Mouse (Mus musculus) MEL (cell line): ENCODE results near the gene Azgp1. TPM values are rescaled to one million over a fixed set of nuclear protein-coding genes. Genes with fewer than 3 reads are reported as not detected.

Experiments
- DNase-seq: peaks from one replicate; pipeline ENCODE4 v3.0.0; 2011; ENCODE audit warnings: low read depth, low spot score
- H3K27ac ChIP-seq: 2 replicates; pipeline ENCODE4 v1.5.1; 2012; ENCODE audit warnings: low read depth, mild to moderate bottlenecking, control low read depth, low read length, moderate library complexity; ENCODE audit not compliant: control insufficient read depth
- H3K27me3 ChIP-seq, 2 experiments: fragments of 150-350 bp in 1 of 2; sonication (generic) in 1 of 2; 2 replicates each; pipeline ENCODE4 v1.6.1; 2012; ENCODE audit warnings: low read length in 2 of 2, mild to moderate bottlenecking in 2 of 2, improper control_type of control experiment in 1 of 2, moderate library complexity in 1 of 2; ENCODE audit not compliant: insufficient read depth in 2 of 2, control insufficient read depth in 1 of 2
- H3K36me3 ChIP-seq, 2 experiments: 2 replicates each; pipeline ENCODE4 v1.6.1; 2012 to 2014; ENCODE audit warnings: low read length in 2 of 2, improper control_type of control experiment in 1 of 2, inconsistent platforms in 1 of 2, mild to moderate bottlenecking in 1 of 2; ENCODE audit not compliant: insufficient read depth in 2 of 2, control insufficient read depth in 1 of 2
- H3K4me1 ChIP-seq, 2 experiments: fragments of 150-350 bp in 1 of 2; sonication (generic) in 1 of 2; 2 replicates each; pipeline ENCODE4 v1.6.1; 2012; ENCODE audit warnings: low read length in 2 of 2, improper control_type of control experiment in 1 of 2, mild to moderate bottlenecking in 1 of 2; ENCODE audit not compliant: insufficient read depth in 2 of 2, control insufficient read depth in 1 of 2
- H3K4me3 ChIP-seq, 2 experiments: fragments of 150-350 bp in 1 of 2; sonication (generic) in 1 of 2; 2 replicates each; pipeline ENCODE4 v1.5.1; 2012; ENCODE audit warnings: low read depth in 2 of 2, low read length in 2 of 2, mild to moderate bottlenecking in 2 of 2, moderate library complexity in 2 of 2, control low read depth in 1 of 2, improper control_type of control experiment in 1 of 2; ENCODE audit not compliant: control insufficient read depth in 1 of 2, insufficient read depth in 1 of 2
- H3K79me2 ChIP-seq: 2 replicates; pipeline ENCODE4 v1.6.1; 2012; ENCODE audit warnings: mild to moderate bottlenecking, low read length, moderate library complexity; ENCODE audit not compliant: control insufficient read depth, poor library complexity, insufficient read depth
- H3K9ac ChIP-seq: 2 replicates; pipeline ENCODE4 v1.6.1; 2012; ENCODE audit warnings: low read depth, mild to moderate bottlenecking, control low read depth, low read length, moderate library complexity; ENCODE audit not compliant: control insufficient read depth, poor library complexity, severe bottlenecking
- H3K9me3 ChIP-seq: fragments of 150-350 bp; sonication (generic); replicated peaks from 2 replicates; pipeline ENCODE4 v1.6.1; 2012; ENCODE audit warnings: mild to moderate bottlenecking, low read length, improper control_type of control experiment, moderate library complexity; ENCODE audit not compliant: insufficient read depth
- CHD1 ChIP-seq: IDR thresholded peaks from 2 replicates; pipeline ENCODE4 v1.6.1; 2012; ENCODE audit warnings: low read depth, mild to moderate bottlenecking, inconsistent platforms, low read length, improper control_type of control experiment
- CHD2 ChIP-seq: IDR thresholded peaks from 2 replicates; pipeline ENCODE4 v1.6.1; 2011; ENCODE audit warnings: low read length, improper control_type of control experiment
- CTCF ChIP-seq, 3 experiments: IDR thresholded peaks in 2 of 3; conservative IDR thresholded peaks in 1 of 3; 2 replicates each; pipeline ENCODE4 v1.5.1; 2011 to 2012; ENCODE audit warnings: low read length in 3 of 3, low read depth in 2 of 3, mild to moderate bottlenecking in 2 of 3, improper control_type of control experiment in 1 of 3, inconsistent platforms in 1 of 3, mixed read lengths in 1 of 3, moderate library complexity in 1 of 3; ENCODE audit not compliant: control insufficient read depth in 1 of 3, insufficient read depth in 1 of 3, poor library complexity in 1 of 3, severe bottlenecking in 1 of 3
- EP300 ChIP-seq, 2 experiments: IDR thresholded peaks; 2 replicates each; pipeline ENCODE4 v1.6.1; 2011; ENCODE audit warnings: improper control_type of control experiment in 2 of 2, low read length in 2 of 2, low read depth in 1 of 2, mild to moderate bottlenecking in 1 of 2
- GABPA ChIP-seq: IDR thresholded peaks from 2 replicates; pipeline ENCODE4 v1.6.1; 2012; ENCODE audit warnings: low read depth, mild to moderate bottlenecking, inconsistent platforms, low read length, improper control_type of control experiment, moderate library complexity
- MAFK ChIP-seq: IDR thresholded peaks from 2 replicates; pipeline ENCODE4 v1.6.1; 2011; ENCODE audit warnings: low read depth, mild to moderate bottlenecking, low read length, improper control_type of control experiment, borderline replicate concordance
- MAX ChIP-seq: IDR thresholded peaks from 2 replicates; pipeline ENCODE4 v1.6.1; 2011; ENCODE audit warnings: low read length, improper control_type of control experiment
- MAZ ChIP-seq: IDR thresholded peaks from 2 replicates; pipeline ENCODE4 v1.6.1; 2012; ENCODE audit warnings: low read depth, mild to moderate bottlenecking, inconsistent platforms, low read length, improper control_type of control experiment
- MXI1 ChIP-seq: IDR thresholded peaks from 2 replicates; pipeline ENCODE4 v1.6.1; 2011; ENCODE audit warnings: mild to moderate bottlenecking, low read depth, low read length, improper control_type of control experiment
- MYB ChIP-seq: IDR thresholded peaks from 2 replicates; pipeline ENCODE4 v1.6.1; 2011; ENCODE audit warnings: mild to moderate bottlenecking, low read depth, low read length, improper control_type of control experiment
- POLR2A ChIP-seq, 2 experiments: IDR thresholded peaks; 2 replicates each; pipeline ENCODE4 v1.6.1; 2011 to 2012; ENCODE audit warnings: low read length in 2 of 2, mild to moderate bottlenecking in 2 of 2, control low read depth in 1 of 2, improper control_type of control experiment in 1 of 2, low read depth in 1 of 2, moderate library complexity in 1 of 2; ENCODE audit not compliant: control insufficient read depth in 1 of 2, insufficient read depth in 1 of 2, poor library complexity in 1 of 2
- POLR2AphosphoS2 ChIP-seq: IDR thresholded peaks from 2 replicates; pipeline ENCODE4 v1.6.1; 2011; ENCODE audit warnings: low read length, improper control_type of control experiment
- POLR2AphosphoS5 ChIP-seq: IDR thresholded peaks from 2 replicates; pipeline ENCODE4 v1.6.1; 2012; ENCODE audit warnings: low read depth, borderline replicate concordance, mild to moderate bottlenecking, inconsistent platforms, low read length, moderate library complexity, mixed read lengths
- RAD21 ChIP-seq: IDR thresholded peaks from 2 replicates; pipeline ENCODE4 v1.6.1; 2011; ENCODE audit warnings: mild to moderate bottlenecking, low read depth, low read length, improper control_type of control experiment
- SMC3 ChIP-seq: IDR thresholded peaks from 2 replicates; pipeline ENCODE4 v1.6.1; 2011; ENCODE audit warnings: low read depth, low read length, improper control_type of control experiment
- TAL1 ChIP-seq: IDR thresholded peaks from 2 replicates; pipeline ENCODE4 v1.6.1; 2012; ENCODE audit warnings: mild to moderate bottlenecking, inconsistent platforms, low read length, moderate library complexity, mixed read lengths
- TBP ChIP-seq: IDR thresholded peaks from 2 replicates; pipeline ENCODE4 v1.8.0; 2011; ENCODE audit warnings: low read depth, low read length, improper control_type of control experiment
- TCF12 ChIP-seq: IDR thresholded peaks from 2 replicates; pipeline ENCODE4 v1.6.1; 2014; ENCODE audit warnings: low read depth, mild to moderate bottlenecking, inconsistent platforms, low read length, improper control_type of control experiment, moderate library complexity
- USF2 ChIP-seq, 2 experiments: IDR thresholded peaks; 2 replicates each; pipeline ENCODE4 v1.6.1; 2011 to 2012; ENCODE audit warnings: improper control_type of control experiment in 2 of 2, low read length in 2 of 2, borderline replicate concordance in 1 of 2, inconsistent platforms in 1 of 2, low read depth in 1 of 2, mild to moderate bottlenecking in 1 of 2; ENCODE audit not compliant: insufficient read depth in 1 of 2
- ZC3H11A ChIP-seq: IDR thresholded peaks from 2 replicates; pipeline ENCODE4 v1.6.1; 2012; ENCODE audit warnings: low read depth, mild to moderate bottlenecking, inconsistent platforms, low read length, improper control_type of control experiment
- ZMIZ1 ChIP-seq: IDR thresholded peaks from 2 replicates; pipeline ENCODE4 v1.6.1; 2012; ENCODE audit warnings: low read depth, mild to moderate bottlenecking, inconsistent platforms, low read length, improper control_type of control experiment, moderate library complexity
- polyA plus RNA-seq, 2 experiments: library from polyadenylated mRNA; stranded (reverse) in 1 of 2; unstranded in 1 of 2; fragments of >175 nt in 1 of 2; fragments of >200 nt in 1 of 2; gene quantifications; 2 replicates each; pipeline versions ENCODE4 v1.2.1 to v1.2.4; 2012; ENCODE audit warnings: low replicate concordance in 2 of 2, low read depth in 1 of 2; ENCODE audit not compliant: insufficient read length in 2 of 2, insufficient read depth in 1 of 2, missing spikeins in 1 of 2
- total RNA-seq: library from RNA; depleted of rRNA; stranded (reverse); fragments of 300-350 nt; gene quantifications from 2 replicates; pipeline ENCODE4 v1.2.3, GENCODE M21; 2012

The Azgp1 gene
- total and polyA plus RNA-seq, 3 experiments: not detected

GRCm38 (mm10) chr5:138012382-138012781 lies 31.1 kb downstream of the Azgp1 start:
- no peak for DNase-seq
- no peaks in the 10 kb centered on the region for H3K9me3 ChIP-seq
- H3K9ac ChIP-seq: no peak overlapping the region
- H3K4me3 ChIP-seq: no peak overlapping the region
- no peaks in the 10 kb centered on the region for H3K79me2 ChIP-seq
- H3K36me3 ChIP-seq: no peaks in the 10 kb centered on the region
- no peak overlapping the region for H3K27ac ChIP-seq
- H3K4me1 ChIP-seq: no peaks in the 10 kb centered on the region
- TF ChIP-seq GABPA (no peak), CTCF (IDR thresholded peaks at IDR 0.05 in 2 of 3, conservative IDR thresholded peaks at IDR 0.05 in 1 of 3; ENCODE audit: control insufficient read depth in 1 of 3, insufficient read depth in 1 of 3, low read depth in 2 of 3, low read length in 3 of 3, poor library complexity in 1 of 3, severe bottlenecking in 1 of 3) (no peak), MAFK (no peak)
- TF ChIP-seq, all 39 proteins: peak for 0
- no peaks in the 10 kb centered on the region; a peak in 2 of 4 replicates for H3K27me3 ChIP-seq

DNA sequence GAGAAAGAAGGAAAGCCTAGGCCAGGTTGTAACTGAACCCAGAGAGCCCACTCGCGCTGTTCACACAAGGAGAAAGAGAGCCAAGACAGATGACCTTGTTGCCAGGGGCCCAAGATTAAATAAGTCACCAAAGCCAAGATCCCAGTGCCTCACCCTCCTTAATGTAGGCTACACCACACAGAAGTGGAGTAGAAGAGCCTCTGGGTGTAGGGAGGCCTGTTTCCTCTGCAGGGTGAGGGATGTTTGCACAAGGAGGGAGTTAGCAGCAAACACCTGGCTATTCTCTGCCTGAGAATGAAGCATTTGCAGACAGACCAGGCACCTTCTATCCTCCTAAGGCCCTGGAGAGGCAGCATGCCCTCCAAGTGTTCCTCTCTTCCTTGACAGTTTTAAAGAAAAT lies 35.2 kb downstream of the Azgp1 start:
- no peak for DNase-seq
- no peaks in the 10 kb centered on the region for H3K79me2 ChIP-seq
- no peak overlapping the region for H3K9ac ChIP-seq
- H3K4me3 ChIP-seq: no peak overlapping the region
- H3K9me3 ChIP-seq: no peaks in the 10 kb centered on the region
- H3K36me3 ChIP-seq: no peaks in the 10 kb centered on the region
- no peaks in the 10 kb centered on the region; a peak in 1 of 4 replicates for H3K27me3 ChIP-seq
- TF ChIP-seq ZC3H11A (no peak), USF2 (IDR thresholded peaks at IDR 0.05; ENCODE audit: borderline replicate concordance in 1 of 2, insufficient read depth in 1 of 2, low read depth in 1 of 2, low read length in 2 of 2) (no peak), MYB (no peak), POLR2A (IDR thresholded peaks at IDR 0.05; ENCODE audit: control insufficient read depth in 1 of 2, insufficient read depth in 1 of 2, low read depth in 1 of 2, low read length in 2 of 2, poor library complexity in 1 of 2) (no peak), RAD21 (no peak), CHD2 (no peak), MAFK (no peak), SMC3 (no peak), EP300 (IDR thresholded peaks at IDR 0.05; ENCODE audit: low read depth in 1 of 2, low read length in 2 of 2) (no peak), MXI1 (no peak), POLR2AphosphoS2 (no peak), ZMIZ1 (no peak), TBP (no peak), TCF12 (no peak), TAL1 (no peak), POLR2AphosphoS5 (no peak), GABPA (no peak), MAZ (no peak), CHD1 (no peak), MAX (no peak)
- H3K27ac ChIP-seq: no peak overlapping the region
- no peaks in the 10 kb centered on the region for H3K4me1 ChIP-seq
